Mouse (Mus musculus) right cerebral cortex, postnatal 4 days (tissue): ENCODE measurements around the gene Tex52.

Experiments used
- DNase-seq: peaks from one replicate; pipeline ENCODE4 v3.0.0-alpha.2; 2022

Tex52 gene

GRCm38 (mm10) chr6:128381254-128381653 is 6.0 kb downstream of the Tex52 start:
- DNase-seq = no peak

- DNase-seq = no peak
Measured at GRCm38 (mm10) chr6:128383752-128384151, 8.5 kb downstream of the Tex52 start.

- no peak for DNase-seq
Measured at GRCm38 (mm10) chr6:128385026-128385425, 9.8 kb downstream of the Tex52 start.

- DNase-seq = no peak
Measured at GRCm38 (mm10) chr6:128389185-128389584, 13.9 kb downstream of the Tex52 start.

GRCm38 (mm10) chr6:128390683-128391082 is 15.4 kb downstream of the Tex52 start:
- no peak for DNase-seq

- no peak for DNase-seq
Measured at GRCm38 (mm10) chr6:128397574-128398261, 22.5 kb downstream of the Tex52 start.

- DNase-seq = no peak
Measured at GRCm38 (mm10) chr6:128398996-128399395, 23.7 kb downstream of the Tex52 start, which contains the start of gene Nrip2. Nrip2 (plus strand) TSS chr6:128399296.

- peak; percentile 61 for DNase-seq
Measured at GRCm38 (mm10) chr6:128399421-128400185, 24.3 kb downstream of the Tex52 start.

GRCm38 (mm10) chr6:128404708-128405107 is 29.5 kb downstream of the Tex52 start:
- no peak for DNase-seq

- DNase-seq = no peak
Measured at GRCm38 (mm10) chr6:128408544-128409125, 33.4 kb downstream of the Tex52 start.

- no peak for DNase-seq
Measured at GRCm38 (mm10) chr6:128410305-128410704, 35.0 kb downstream of the Tex52 start.

- DNase-seq = peak; percentile 87
Measured at GRCm38 (mm10) chr6:128411115-128411514, 35.9 kb downstream of the Tex52 start.

GRCm38 (mm10) chr6:128416169-128416568 is 40.9 kb downstream of the Tex52 start:
- DNase-seq = no peak

- no peak for DNase-seq
Measured at GRCm38 (mm10) chr6:128418076-128418475, 42.8 kb downstream of the Tex52 start.

GRCm38 (mm10) chr6:128421036-128421435 is 45.8 kb downstream of the Tex52 start:
- DNase-seq = no peak

GRCm38 (mm10) chr6:128421480-128421879 is 46.2 kb downstream of the Tex52 start:
- no peak for DNase-seq

- no peak for DNase-seq
Measured at GRCm38 (mm10) chr6:128423496-128424268, 48.4 kb downstream of the Tex52 start.

- peak; percentile 91 for DNase-seq
Measured at GRCm38 (mm10) chr6:128424269-128425019, 49.2 kb downstream of the Tex52 start, which contains the start of gene Itfg2. Itfg2 (minus strand) TSS chr6:128424931.

- no peak for DNase-seq
Measured at GRCm38 (mm10) chr6:128425046-128425445, 49.8 kb downstream of the Tex52 start.

GRCm38 (mm10) chr6:128427571-128427970 is 52.3 kb downstream of the Tex52 start:
- DNase-seq = no peak

GRCm38 (mm10) chr6:128429300-128429699 is 54.0 kb downstream of the Tex52 start:
- DNase-seq = no peak

- no peak for DNase-seq
Measured at GRCm38 (mm10) chr6:128429826-128430225, 54.6 kb downstream of the Tex52 start.
